Mouse (Mus musculus) erythroblast, embryonic 14.5 days (primary cell): ENCODE measurements around the gene Oosp1. TPM values are rescaled to one million over a fixed set of nuclear protein-coding genes. Genes with fewer than 3 reads are reported as not detected.

Experiments used
- H3K27me3 ChIP-seq: 2 replicates; pipeline ENCODE4 v1.6.1; 2012; ENCODE audit warnings: inconsistent platforms; ENCODE audit not compliant: control insufficient read depth
- H3K36me3 ChIP-seq: 2 replicates; pipeline ENCODE4 v1.6.1; 2012; ENCODE audit warnings: mild to moderate bottlenecking, inconsistent platforms; ENCODE audit not compliant: control insufficient read depth
- H3K4me1 ChIP-seq: 2 replicates; pipeline ENCODE4 v1.6.1; 2012; ENCODE audit warnings: inconsistent platforms; ENCODE audit not compliant: control insufficient read depth
- H3K4me3 ChIP-seq: replicated peaks from 2 replicates; pipeline ENCODE3; 2012; ENCODE audit warnings: moderate library complexity, mild to moderate bottlenecking, inconsistent platforms
- H3K9me3 ChIP-seq: 2 replicates; pipeline ENCODE4 v1.6.1; 2012; ENCODE audit warnings: low read length, inconsistent platforms, mixed read lengths; ENCODE audit not compliant: control insufficient read depth
- GATA1 ChIP-seq: IDR thresholded peaks from 2 replicates; pipeline ENCODE4 v1.6.1; 2012; ENCODE audit warnings: low read length, inconsistent platforms, mixed read lengths
- TAL1 ChIP-seq: IDR thresholded peaks from 3 replicates; pipeline ENCODE4 v1.6.1; 2012; ENCODE audit warnings: low read length, inconsistent platforms, mixed read lengths
- polyA plus RNA-seq: library from polyadenylated mRNA; stranded (reverse); fragments of >175 nt; gene quantifications from 2 replicates; pipeline ENCODE4 v1.2.3, GENCODE M21; 2012

Oosp1 gene
- polyA plus RNA-seq, 1 experiment = not detected

GRCm38 (mm10) chr19:11696755-11697154 is 5.8 kb upstream of the Oosp1 start, which contains the start of gene Oosp3:
Gene Oosp3, plus strand, starts transcription at chr19:11697055.
- Histone ChIP-seq H3K27me3 (no peaks in the 10 kb centered on the region), H3K36me3 (no peaks in the 10 kb centered on the region), H3K4me3 (no peak within 1 kb of the TSS), H3K4me1 (no peaks in the 10 kb centered on the region), H3K9me3 (no peaks in the 10 kb centered on the region)
- TF ChIP-seq TAL1 (no peak), GATA1 (no peak)

GRCm38 (mm10) chr19:11691454-11691853 is 504 bp upstream of the Oosp1 start:
- no peaks in the 10 kb centered on the region for H3K4me1 ChIP-seq
- H3K4me3 ChIP-seq = no peak overlapping the region
- no peaks in the 10 kb centered on the region for H3K27me3 ChIP-seq
- no peak for TF ChIP-seq GATA1
- no peak for TF ChIP-seq TAL1
- no peaks in the 10 kb centered on the region for H3K9me3 ChIP-seq
- H3K36me3 ChIP-seq = no peaks in the 10 kb centered on the region

GRCm38 (mm10) chr19:11661562-11661961 is 29.4 kb downstream of the Oosp1 start:
- Histone ChIP-seq H3K36me3 (no peaks in the 10 kb centered on the region), H3K4me1 (peaks cover 16% of the 10 kb centered on the region)

GRCm38 (mm10) chr19:11660459-11660858 is 30.5 kb downstream of the Oosp1 start, which contains the start of gene Oosp2:
Gene Oosp2, minus strand, starts transcription at chr19:11660559.
- Histone ChIP-seq H3K27me3 (no peaks in the 10 kb centered on the region), H3K4me3 (no peak within 1 kb of the TSS), H3K9me3 (no peaks in the 10 kb centered on the region), H3K4me1 (peaks cover 16% of the 10 kb centered on the region), H3K36me3 (no peaks in the 10 kb centered on the region)
- no peak for TF ChIP-seq TAL1
- TF ChIP-seq GATA1 = no peak

More at GRCm38 (mm10) chr19:11661562-11661961, 29.4 kb downstream of the Oosp1 start:
- H3K9me3 ChIP-seq = no peaks in the 10 kb centered on the region
- no peak overlapping the region for H3K4me3 ChIP-seq
- H3K27me3 ChIP-seq = no peaks in the 10 kb centered on the region
- TF ChIP-seq TAL1 (no peak), GATA1 (no peak)

GRCm38 (mm10) chr19:11659142-11659541 is 31.8 kb downstream of the Oosp1 start:
- peaks cover 16% of the 10 kb centered on the region for H3K4me1 ChIP-seq
- H3K27me3 ChIP-seq = no peaks in the 10 kb centered on the region
- H3K36me3 ChIP-seq = no peaks in the 10 kb centered on the region
- H3K4me3 ChIP-seq = no peak overlapping the region
- no peaks in the 10 kb centered on the region for H3K9me3 ChIP-seq
- TF ChIP-seq GATA1 (no peak), TAL1 (no peak)

- H3K9me3 ChIP-seq = no peaks in the 10 kb centered on the region
- TF ChIP-seq GATA1 (no peak), TAL1 (no peak)
- H3K27me3 ChIP-seq = no peaks in the 10 kb centered on the region
- H3K4me3 ChIP-seq = no peak overlapping the region
- no peaks in the 10 kb centered on the region for H3K36me3 ChIP-seq
- no peaks in the 10 kb centered on the region for H3K4me1 ChIP-seq
Measured at GRCm38 (mm10) chr19:11649564-11649963, 41.4 kb downstream of the Oosp1 start.

GRCm38 (mm10) chr19:11646166-11646565 is 44.8 kb downstream of the Oosp1 start:
- TF ChIP-seq TAL1 (no peak), GATA1 (no peak)
- no peaks in the 10 kb centered on the region for H3K9me3 ChIP-seq
- H3K36me3 ChIP-seq = no peaks in the 10 kb centered on the region
- no peaks in the 10 kb centered on the region for H3K4me1 ChIP-seq
- no peak overlapping the region for H3K4me3 ChIP-seq
- no peaks in the 10 kb centered on the region for H3K27me3 ChIP-seq

GRCm38 (mm10) chr19:11640732-11641131 is 50.2 kb downstream of the Oosp1 start, which contains the start of gene Ms4a3:
Gene Ms4a3, minus strand, starts transcription at chr19:11640851.
- H3K4me3 ChIP-seq = no peak within 1 kb of the TSS
- no peaks in the 10 kb centered on the region for H3K27me3 ChIP-seq
- TF ChIP-seq GATA1 = no peak
- no peak for TF ChIP-seq TAL1

GRCm38 (mm10) chr19:11639038-11639437 is 51.9 kb downstream of the Oosp1 start:
- Histone ChIP-seq H3K27me3 (no peaks in the 10 kb centered on the region), H3K9me3 (no peaks in the 10 kb centered on the region), H3K4me3 (no peak overlapping the region), H3K36me3 (no peaks in the 10 kb centered on the region), H3K4me1 (no peaks in the 10 kb centered on the region)
- TF ChIP-seq TAL1 = no peak
- no peak for TF ChIP-seq GATA1

More at GRCm38 (mm10) chr19:11640732-11641131, 50.2 kb downstream of the Oosp1 start, which contains the start of gene Ms4a3:
- Histone ChIP-seq H3K36me3 (no peaks in the 10 kb centered on the region), H3K9me3 (no peaks in the 10 kb centered on the region), H3K4me1 (no peaks in the 10 kb centered on the region)

GRCm38 (mm10) chr19:11635572-11635971 is 55.4 kb downstream of the Oosp1 start:
- no peaks in the 10 kb centered on the region for H3K4me1 ChIP-seq
- H3K27me3 ChIP-seq = no peaks in the 10 kb centered on the region
- H3K4me3 ChIP-seq = no peak overlapping the region
- no peaks in the 10 kb centered on the region for H3K9me3 ChIP-seq
- no peaks in the 10 kb centered on the region for H3K36me3 ChIP-seq
- TF ChIP-seq TAL1 = no peak
- no peak for TF ChIP-seq GATA1
